Mouse (Mus musculus) hindbrain, embryonic 13.5 days (tissue): Measurements from ENCODE around the gene Mymk. TPM values are rescaled to one million over a fixed set of nuclear protein-coding genes. Genes with fewer than 3 reads are reported as not detected.

ENCODE experiments used
- ATAC-seq: fragments of 200-750 bp; cut with Nextera tagmentation; 2 replicates; pipeline ENCODE4 v1.8.0; 2017; ENCODE audit warnings: moderate TSS enrichment; ENCODE audit not compliant: low FRiP score
- H3K27ac ChIP-seq: fragments of 300-500 bp; sonication (generic); 2 replicates; pipeline ENCODE4 v1.5.1; 2015; ENCODE audit warnings: inconsistent platforms, mild to moderate bottlenecking, moderate library complexity
- H3K27me3 ChIP-seq: fragments of 300-500 bp; sonication (generic); 2 replicates; pipeline ENCODE4 v1.6.1; 2015; ENCODE audit warnings: mild to moderate bottlenecking, inconsistent platforms
- H3K36me3 ChIP-seq: fragments of 300-500 bp; sonication (generic); 2 replicates; pipeline ENCODE4 v1.6.1; 2015; ENCODE audit warnings: mild to moderate bottlenecking, inconsistent platforms
- H3K4me1 ChIP-seq: fragments of 300-500 bp; sonication (generic); replicated peaks from 2 replicates; pipeline ENCODE4 v1.6.1; 2015; ENCODE audit warnings: inconsistent platforms
- H3K4me2 ChIP-seq: fragments of 300-500 bp; sonication (generic); 2 replicates; pipeline ENCODE4 v1.6.1; 2015; ENCODE audit warnings: inconsistent platforms, mild to moderate bottlenecking, moderate library complexity
- H3K4me3 ChIP-seq: fragments of 300-500 bp; sonication (generic); 2 replicates; pipeline ENCODE4 v1.5.1; 2015; ENCODE audit warnings: mild to moderate bottlenecking, inconsistent platforms
- H3K9ac ChIP-seq: fragments of 300-500 bp; sonication (generic); 2 replicates; pipeline ENCODE4 v1.6.1; 2015; ENCODE audit warnings: mild to moderate bottlenecking, inconsistent platforms
- H3K9me3 ChIP-seq: fragments of 300-500 bp; sonication (generic); 2 replicates; pipeline ENCODE4 v1.6.1; 2016; ENCODE audit warnings: inconsistent platforms
- WGBS: fragments of 180-500 bp; shearing (Covaris S2); methylation state at CpG from one replicate; pipeline ENCODE4 v1.1.7; 2015; 5-methylcytosine and 5-hydroxymethylcytosine counted together
- polyA plus RNA-seq: library from polyadenylated mRNA; unstranded; fragments of >200 nt; fragmentation: Nextera tagmentation; extraction: Ambion mirVana; gene quantifications from 2 replicates; pipeline ENCODE4 v1.2.1, GENCODE M21; 2015

Mymk gene
- polyA plus RNA-seq = 0.56 and 1.1 TPM in 2 replicates

DNA sequence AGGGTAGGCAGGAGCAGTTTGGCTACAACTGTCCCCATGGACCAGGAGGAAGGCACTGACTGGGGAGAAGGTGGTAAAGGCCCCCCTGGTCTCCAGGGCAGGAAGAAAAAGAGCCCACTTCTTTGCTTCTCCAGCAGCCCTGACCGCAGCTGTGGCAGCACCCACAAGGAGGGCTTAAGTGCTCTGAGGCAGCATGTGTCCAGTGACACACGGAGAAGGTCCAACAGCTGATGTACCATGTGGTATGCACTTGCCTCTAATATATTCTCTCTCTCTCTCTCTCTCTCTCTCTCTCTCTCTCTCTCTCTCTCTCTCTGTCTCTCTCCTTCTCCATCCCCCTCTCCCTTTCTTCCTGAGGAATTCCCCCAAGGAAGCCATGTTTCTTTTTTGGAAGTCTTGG, at the start of gene Mymk:
Gene Mymk (minus strand): TSS at position 202 of the 400 bp plus-strand sequence.
- no peak within 1 kb of the TSS for H3K4me2 ChIP-seq
- ATAC-seq = no peak
- 77% methylated on average over 2 of the region's 2 CpGs for WGBS
- no peaks in the 10 kb centered on the region for H3K36me3 ChIP-seq
- H3K9ac ChIP-seq = no peak within 1 kb of the TSS
- peaks cover 37% of the 10 kb centered on the region for H3K4me1 ChIP-seq
- H3K27me3 ChIP-seq = peaks cover 23% of the 10 kb centered on the region
- no peaks in the 10 kb centered on the region for H3K9me3 ChIP-seq
- peak within 1 kb of the TSS; percentile 52 for H3K27ac ChIP-seq
- H3K4me3 ChIP-seq = no peak within 1 kb of the TSS

DNA sequence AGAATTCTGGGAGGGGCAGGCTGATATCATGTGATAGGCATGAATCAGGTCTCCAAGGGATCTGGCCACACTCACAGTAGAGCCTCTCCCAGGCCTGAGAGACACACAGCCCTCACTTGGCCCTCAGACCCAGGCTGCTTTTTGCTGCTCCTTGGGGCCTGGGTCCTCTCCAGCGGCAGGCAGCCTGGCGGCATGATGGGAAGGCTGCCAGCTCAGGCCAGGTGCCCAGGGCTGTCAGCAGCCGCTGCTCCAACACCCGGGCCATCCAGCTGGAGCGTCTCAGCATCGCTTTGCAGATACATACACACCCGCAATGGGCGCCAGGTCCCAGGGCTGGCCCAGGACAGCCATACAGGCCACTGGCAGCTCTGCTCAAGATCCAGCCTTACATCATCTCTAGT, 48.3 kb upstream of the Mymk start:
- Histone ChIP-seq H3K9ac (no peak overlapping the region), H3K9me3 (no peaks in the 10 kb centered on the region), H3K36me3 (no peaks in the 10 kb centered on the region), H3K4me1 (peaks cover 34% of the 10 kb centered on the region), H3K4me2 (no peak overlapping the region), H3K27me3 (peaks cover 19% of the 10 kb centered on the region; the same call in 1 of the 2 replicates), H3K27ac (peak overlapping the region; percentile 37; the same call in 1 of the 2 replicates), H3K4me3 (no peak overlapping the region)
- ATAC-seq = no peak
- 73% methylated on average over 8 of the region's 8 CpGs for WGBS

GRCm38 (mm10) chr2:27119766-27120165, 47.8 kb upstream of the Mymk start:
- ATAC-seq = no peak
- Histone ChIP-seq H3K27ac (no peak overlapping the region), H3K4me1 (peaks cover 34% of the 10 kb centered on the region), H3K9me3 (no peaks in the 10 kb centered on the region), H3K4me3 (no peak overlapping the region), H3K9ac (no peak overlapping the region), H3K4me2 (no peak overlapping the region), H3K36me3 (no peaks in the 10 kb centered on the region), H3K27me3 (peaks cover 14% of the 10 kb centered on the region; the same call in 1 of the 2 replicates)
- 90% methylated on average over 2 of the region's 2 CpGs for WGBS

DNA sequence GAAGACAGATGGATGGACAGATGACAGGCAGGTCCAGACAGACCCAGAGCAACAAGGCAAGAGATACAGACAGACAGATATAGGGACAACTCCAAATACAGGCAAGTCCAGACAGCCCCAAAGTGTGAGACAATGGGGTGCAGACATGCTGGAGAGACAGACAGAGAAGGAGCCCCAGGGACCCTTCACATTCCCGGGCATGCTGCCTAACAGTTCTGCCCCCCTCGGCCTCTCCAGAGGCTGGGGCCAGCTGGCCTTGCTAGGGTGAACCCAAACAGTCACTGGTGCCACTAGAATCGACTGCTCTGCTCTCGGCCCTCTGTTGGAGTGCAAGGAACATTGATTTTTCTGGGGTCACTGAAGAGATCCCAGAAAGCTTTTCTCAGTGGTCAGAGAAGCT, 46.5 kb upstream of the Mymk start:
- Histone ChIP-seq H3K4me3 (no peak overlapping the region), H3K4me1 (peaks cover 34% of the 10 kb centered on the region), H3K27ac (no peak overlapping the region), H3K9me3 (no peaks in the 10 kb centered on the region), H3K27me3 (peaks cover 16% of the 10 kb centered on the region; the same call in 1 of the 2 replicates), H3K36me3 (no peaks in the 10 kb centered on the region), H3K4me2 (no peak overlapping the region), H3K9ac (no peak overlapping the region)
- no peak for ATAC-seq
- WGBS = 66% methylated on average over 4 of the region's 4 CpGs

- Histone ChIP-seq H3K36me3 (no peaks in the 10 kb centered on the region), H3K4me1 (no peaks in the 10 kb centered on the region; the same call in none of the 2 replicates), H3K4me3 (no peak overlapping the region), H3K27ac (no peak overlapping the region), H3K27me3 (peaks cover 24% of the 10 kb centered on the region; the same call in 1 of the 2 replicates), H3K4me2 (no peak overlapping the region), H3K9me3 (no peaks in the 10 kb centered on the region), H3K9ac (no peak overlapping the region)
- WGBS = 89% methylated on average over 10 of the region's 10 CpGs
- ATAC-seq = no peak
Measured at GRCm38 (mm10) chr2:27114169-27114568, 42.2 kb upstream of the Mymk start.

DNA sequence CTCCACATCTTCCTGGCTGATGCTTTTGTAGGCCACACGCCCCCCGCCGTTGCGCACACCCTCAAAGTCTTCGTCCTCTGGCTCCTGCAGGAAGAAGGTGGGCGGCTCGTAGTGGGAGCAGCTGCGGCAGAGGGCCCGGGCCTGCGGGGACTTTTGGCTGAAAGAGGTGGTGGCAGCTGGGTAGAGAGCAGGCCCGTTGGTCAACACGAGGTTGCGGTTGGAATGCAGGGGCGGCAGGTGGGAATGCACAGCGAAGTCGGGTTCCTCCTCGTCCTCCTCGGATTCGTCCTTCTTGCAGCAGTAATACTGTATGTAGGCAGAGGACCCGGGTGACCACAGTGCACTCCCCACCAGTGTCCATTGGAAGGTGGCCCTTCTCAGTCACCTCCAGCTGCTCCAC, 40.6 kb upstream of the Mymk start:
- 0 out of 2 replicates have a peak, but pooled peaks cover 16% of the 10 kb centered on the region for H3K27me3 ChIP-seq
- no peak overlapping the region for H3K4me3 ChIP-seq
- H3K4me2 ChIP-seq = no peak overlapping the region
- H3K27ac ChIP-seq = no peak overlapping the region
- no peak for ATAC-seq
- H3K36me3 ChIP-seq = no peaks in the 10 kb centered on the region
- 77% methylated on average over 20 of the region's 20 CpGs for WGBS
- no peaks in the 10 kb centered on the region for H3K9me3 ChIP-seq
- H3K4me1 ChIP-seq = no peaks in the 10 kb centered on the region; the same call in none of the 2 replicates
- no peak overlapping the region for H3K9ac ChIP-seq

- H3K4me2 ChIP-seq = no peak overlapping the region
- H3K4me3 ChIP-seq = no peak overlapping the region
- H3K4me1 ChIP-seq = no peaks in the 10 kb centered on the region; the same call in none of the 2 replicates
- 71% methylated on average over 5 of the region's 5 CpGs for WGBS
- ATAC-seq = no peak
- H3K9ac ChIP-seq = no peak overlapping the region
- no peak overlapping the region for H3K27ac ChIP-seq
- no peaks in the 10 kb centered on the region for H3K36me3 ChIP-seq
- H3K27me3 ChIP-seq = 0 out of 2 replicates have a peak, but pooled peaks cover 16% of the 10 kb centered on the region
- no peaks in the 10 kb centered on the region for H3K9me3 ChIP-seq
Measured at GRCm38 (mm10) chr2:27109052-27109451, 37.1 kb upstream of the Mymk start.

DNA sequence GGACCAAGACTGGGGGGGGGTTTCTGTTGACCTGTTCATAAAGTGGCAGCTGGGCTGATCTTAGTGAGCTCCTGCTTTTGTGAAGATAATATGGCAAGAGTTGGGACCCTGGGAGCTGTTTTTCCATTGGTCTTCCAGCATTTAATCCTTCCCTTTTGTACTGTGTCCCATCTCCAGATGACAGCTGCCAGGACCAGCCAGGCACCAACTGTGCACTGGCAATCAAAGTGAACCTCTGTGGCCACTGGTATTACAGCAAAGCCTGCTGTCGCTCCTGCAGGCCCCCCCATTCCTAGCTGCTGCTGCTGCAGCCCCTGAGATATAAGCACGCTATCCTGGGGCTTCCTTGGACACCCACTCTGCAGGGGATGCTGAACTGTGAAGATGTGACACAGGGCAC, 36.2 kb upstream of the Mymk start:
- Histone ChIP-seq H3K4me1 (no peaks in the 10 kb centered on the region; the same call in none of the 2 replicates), H3K27me3 (0 out of 2 replicates have a peak, but pooled peaks cover 12% of the 10 kb centered on the region), H3K36me3 (no peaks in the 10 kb centered on the region), H3K27ac (no peak overlapping the region), H3K4me2 (no peak overlapping the region), H3K9me3 (no peaks in the 10 kb centered on the region), H3K9ac (no peak overlapping the region), H3K4me3 (no peak overlapping the region)
- 69% methylated on average over 2 of the region's 2 CpGs for WGBS
- ATAC-seq = no peak

DNA sequence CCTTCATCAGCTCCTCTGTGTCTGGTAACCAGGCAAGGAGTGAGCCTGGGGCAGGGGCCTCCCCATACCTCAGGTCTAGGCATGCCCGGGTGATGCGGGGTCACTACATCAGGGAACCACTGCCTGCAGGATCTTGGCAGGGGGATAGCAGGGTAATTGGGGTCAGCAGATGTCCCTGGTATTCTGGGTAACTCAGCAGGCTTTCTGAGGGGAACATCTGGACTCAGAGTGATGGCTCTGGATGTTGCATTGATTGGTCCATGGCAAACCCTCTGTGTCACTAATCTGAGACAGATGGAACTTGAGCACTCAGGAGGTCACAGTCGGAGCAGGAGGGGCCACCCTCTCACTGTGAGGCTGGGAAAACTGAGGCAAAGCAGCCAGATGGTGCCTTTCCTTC, 34.8 kb upstream of the Mymk start:
- H3K36me3 ChIP-seq = no peaks in the 10 kb centered on the region
- H3K4me2 ChIP-seq = no peak overlapping the region
- no peak overlapping the region for H3K27ac ChIP-seq
- 0 out of 2 replicates have a peak, but pooled peaks cover 7% of the 10 kb centered on the region for H3K27me3 ChIP-seq
- ATAC-seq = no peak
- H3K9me3 ChIP-seq = no peaks in the 10 kb centered on the region
- H3K4me1 ChIP-seq = no peaks in the 10 kb centered on the region; the same call in none of the 2 replicates
- H3K9ac ChIP-seq = no peak overlapping the region
- H3K4me3 ChIP-seq = no peak overlapping the region
- WGBS = 55% methylated on average over 3 of the region's 3 CpGs

DNA sequence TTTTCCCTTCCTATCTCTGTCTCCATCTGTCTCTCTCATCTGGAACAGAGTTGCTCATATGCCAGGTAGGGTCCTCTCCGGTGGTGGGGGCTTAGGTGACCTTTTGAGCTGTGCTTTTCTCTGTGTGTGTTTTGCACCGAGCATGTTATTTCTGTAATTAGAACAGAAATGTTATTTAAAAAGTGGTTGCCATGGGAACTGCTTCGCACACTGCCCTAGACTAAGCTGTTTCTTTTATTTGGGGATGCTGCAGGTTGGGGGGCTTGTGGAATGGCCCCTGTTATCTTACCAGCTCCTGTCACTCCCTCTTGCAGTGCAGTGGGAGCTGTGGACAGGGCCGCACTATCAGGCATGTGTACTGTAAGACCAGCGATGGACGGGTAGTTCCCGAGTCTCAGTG, 31.6 kb upstream of the Mymk start:
- Histone ChIP-seq H3K27me3 (0 out of 2 replicates have a peak, but pooled peaks cover 10% of the 10 kb centered on the region), H3K4me1 (peaks cover under 1% of the 10 kb centered on the region), H3K9ac (no peak overlapping the region), H3K4me2 (no peak overlapping the region), H3K27ac (no peak overlapping the region), H3K36me3 (no peaks in the 10 kb centered on the region), H3K4me3 (no peak overlapping the region), H3K9me3 (no peaks in the 10 kb centered on the region)
- WGBS = 63% methylated on average over 7 of the region's 7 CpGs
- ATAC-seq = 0 out of 2 replicates have a peak, but pooled peaks have one; percentile 36

DNA sequence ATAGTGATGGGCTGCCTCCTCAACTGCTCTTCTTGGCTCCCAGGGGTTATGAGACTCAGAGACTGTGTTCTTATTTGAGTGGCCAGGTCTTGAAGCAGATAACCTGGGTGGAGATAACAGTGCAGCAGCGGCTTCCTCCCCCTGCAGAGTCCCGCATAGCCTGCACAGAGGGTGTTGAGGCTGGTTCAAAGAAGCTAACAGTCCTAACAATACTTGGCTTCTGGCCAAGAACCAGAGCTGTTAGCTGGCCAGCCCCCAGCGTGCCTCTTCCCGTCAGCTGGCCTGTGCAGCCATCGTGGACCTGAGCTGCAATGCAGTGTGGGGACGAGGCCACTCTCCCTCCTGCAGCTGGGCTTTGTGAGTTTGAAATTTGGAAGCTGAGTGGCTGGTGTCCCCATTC, 25.8 kb upstream of the Mymk start:
- ATAC-seq = peak; percentile 54; the same call in 1 of the 2 replicates
- 15% methylated on average over 6 of the region's 6 CpGs for whole genome bisulfite sequencing

DNA sequence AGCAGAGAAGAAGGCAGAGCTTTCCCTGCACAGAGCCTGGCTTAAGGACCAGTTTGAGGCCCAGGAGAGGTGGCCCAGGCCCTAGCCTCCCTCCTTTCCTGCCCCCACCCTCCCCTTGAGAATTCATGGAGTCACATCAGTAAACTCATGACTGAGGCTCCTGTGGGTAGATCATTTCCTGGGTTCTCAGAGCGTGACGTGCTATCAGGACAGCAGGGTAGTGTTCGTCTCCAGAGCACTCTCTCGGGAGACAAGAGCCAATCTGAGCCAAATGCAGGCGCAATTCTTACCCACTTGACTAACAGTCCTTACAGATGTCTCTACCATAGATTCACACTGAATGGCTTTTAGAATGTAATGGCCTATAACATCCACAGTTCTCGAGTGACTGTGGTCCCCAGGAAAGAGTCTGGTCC, 25.3 kb upstream of the Mymk start:
- ATAC-seq = peak; percentile 49
- WGBS = 41% methylated on average over 6 of the region's 6 CpGs
- Histone ChIP-seq H3K4me1 (peaks cover 27% of the 10 kb centered on the region), H3K9me3 (no peaks in the 10 kb centered on the region), H3K27ac (peak overlapping the region; percentile 69), H3K4me2 (no peak overlapping the region), H3K4me3 (no peak overlapping the region), H3K36me3 (no peaks in the 10 kb centered on the region), H3K27me3 (0 out of 2 replicates have a peak, but pooled peaks cover 11% of the 10 kb centered on the region), H3K9ac (no peak overlapping the region)

More for the DNA sequence above, 25.8 kb upstream of the Mymk start:
- Histone ChIP-seq H3K27ac (peak overlapping the region; percentile 69), H3K36me3 (no peaks in the 10 kb centered on the region), H3K4me1 (peaks cover 27% of the 10 kb centered on the region), H3K4me3 (no peak overlapping the region), H3K9me3 (no peaks in the 10 kb centered on the region), H3K27me3 (0 out of 2 replicates have a peak, but pooled peaks cover 13% of the 10 kb centered on the region), H3K9ac (no peak overlapping the region), H3K4me2 (no peak overlapping the region)

DNA sequence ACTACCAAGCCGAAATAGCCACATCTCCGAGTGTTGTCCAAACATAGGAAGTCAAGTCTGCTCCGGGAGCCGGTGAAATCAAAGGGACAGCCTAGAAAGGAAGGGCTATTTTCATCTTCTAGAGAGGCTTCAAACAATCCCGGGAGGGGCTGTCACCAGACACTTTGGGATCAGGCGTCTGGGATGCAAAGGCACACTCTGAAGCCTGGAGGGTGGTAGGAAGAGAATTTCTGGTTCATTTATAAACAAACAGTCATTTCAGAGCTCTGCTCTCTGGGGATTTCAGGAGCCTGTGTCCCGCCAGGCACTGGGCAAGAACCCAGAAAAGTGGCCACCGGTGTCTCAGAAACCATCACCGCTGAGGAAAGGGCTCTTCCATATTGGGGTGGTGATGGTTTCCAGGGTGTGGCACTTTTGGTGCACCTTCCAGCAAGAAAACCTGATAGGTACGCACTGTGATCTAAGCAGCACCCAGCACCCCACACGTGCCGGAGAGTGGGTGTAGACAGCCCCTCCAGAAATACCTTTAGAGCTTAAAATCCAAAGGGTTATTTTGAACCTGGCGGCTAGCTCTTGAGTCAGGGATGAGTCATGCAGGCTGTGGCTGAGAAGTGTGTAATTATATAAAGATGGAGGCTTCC, 24.5 kb upstream of the Mymk start:
- WGBS = 82% methylated on average over 13 of the region's 13 CpGs
- 0 out of 2 replicates have a peak, but pooled peaks cover 7% of the 10 kb centered on the region for H3K27me3 ChIP-seq
- no peak overlapping the region for H3K4me3 ChIP-seq
- H3K9me3 ChIP-seq = no peaks in the 10 kb centered on the region
- H3K27ac ChIP-seq = peak overlapping the region; percentile 69
- peaks cover 27% of the 10 kb centered on the region for H3K4me1 ChIP-seq
- no peaks in the 10 kb centered on the region for H3K36me3 ChIP-seq
- H3K9ac ChIP-seq = no peak overlapping the region
- no peak for ATAC-seq
- no peak overlapping the region for H3K4me2 ChIP-seq
